Mouse (Mus musculus): ENCODE measurements around the gene Actrt2. TPM values are rescaled to one million over a fixed set of nuclear protein-coding genes. Genes with fewer than 3 reads are reported as not detected.

Gene Actrt2
- polyA plus RNA-seq, 1 experiment from 2014 or later = not detected

DNA sequence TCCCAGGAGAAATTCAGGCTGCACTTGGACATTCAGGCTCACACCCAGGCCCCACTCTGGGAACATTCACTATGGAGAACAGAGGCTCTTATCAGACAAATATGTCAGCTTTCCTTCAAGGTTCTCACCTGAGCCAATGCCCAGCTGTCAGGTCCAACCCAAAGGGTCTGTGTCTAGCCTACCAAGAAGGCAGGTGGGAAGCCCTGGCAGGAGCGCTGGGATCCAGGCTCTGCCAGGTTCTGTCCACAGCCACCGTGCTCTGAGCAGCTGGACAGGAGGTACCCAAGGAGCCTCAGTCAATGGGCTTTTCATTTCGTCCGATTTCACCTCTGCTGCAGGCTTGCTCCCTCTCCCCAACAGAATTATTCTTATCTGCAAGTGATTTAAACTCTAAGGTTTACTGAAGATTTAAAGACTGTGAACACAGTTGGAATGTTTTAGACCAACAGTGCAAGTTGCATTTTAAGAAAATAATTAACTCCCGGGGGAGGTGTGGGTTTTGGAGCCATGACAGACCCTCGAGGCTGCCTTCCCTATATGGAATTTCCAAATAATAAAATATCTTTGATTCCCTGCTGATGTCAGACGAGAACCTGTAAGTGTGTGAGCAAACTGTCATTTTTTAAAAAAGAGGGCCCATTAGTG is 35.9 kb upstream of the Actrt2 start:
- Histone ChIP-seq H3K36me3 (ENCODE audit: control insufficient read depth, insufficient read depth, low read length) (no peaks in the 10 kb centered on the region), H3K27me3 (replicated peaks; ENCODE audit: control insufficient read depth, insufficient read depth, low read length) (no peaks in the 10 kb centered on the region), H3K4me1 (ENCODE audit: control insufficient read depth, insufficient read depth, low read length) (no peaks in the 10 kb centered on the region), H3K27ac (ENCODE audit: low read depth, low read length) (no peak overlapping the region), H3K9me3 (replicated peaks; ENCODE audit: control insufficient read depth, low read length) (no peaks in the 10 kb centered on the region), H3K4me3 (ENCODE audit: low read depth, low read length) (no peak overlapping the region), H3K4me2 (ENCODE audit: low read length) (no peak overlapping the region), H3K9ac (ENCODE audit: low read length) (no peak overlapping the region)
- 71% methylated on average over 7 of the region's 7 CpGs for WGBS
- DNase-seq (ENCODE audit: low spot score) (no peak), ATAC-seq (no peak)

DNA sequence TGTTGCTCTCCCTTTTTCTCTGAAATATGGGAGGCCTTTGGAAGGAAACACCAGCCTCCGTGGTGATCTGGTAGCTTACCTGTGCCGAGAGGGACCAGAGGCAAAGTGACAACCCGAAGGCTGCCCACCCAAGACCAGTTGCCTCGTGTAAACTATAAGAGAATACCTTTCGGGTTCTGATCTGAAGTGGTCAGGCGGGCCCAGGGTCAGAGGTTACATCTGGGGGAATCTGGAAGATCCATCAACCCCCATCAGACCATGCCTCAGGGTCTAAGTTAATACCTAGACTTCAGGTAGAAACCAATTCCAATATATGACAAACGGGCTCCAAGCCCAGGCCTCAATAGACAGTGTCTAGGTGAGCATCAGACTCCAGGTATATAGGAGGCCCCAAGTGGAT is 35.3 kb upstream of the Actrt2 start:
- Histone ChIP-seq H3K9me3 (replicated peaks; ENCODE audit: control insufficient read depth, low read length) (no peaks in the 10 kb centered on the region), H3K27me3 (replicated peaks; ENCODE audit: control insufficient read depth, insufficient read depth, low read length) (no peaks in the 10 kb centered on the region), H3K36me3 (ENCODE audit: control insufficient read depth, insufficient read depth, low read length) (no peaks in the 10 kb centered on the region), H3K4me1 (ENCODE audit: control insufficient read depth, insufficient read depth, low read length) (0 out of 2 replicates have a peak, but pooled peaks cover under 1% of the 10 kb centered on the region), H3K4me2 (ENCODE audit: low read length) (no peak overlapping the region), H3K4me3 (ENCODE audit: low read depth, low read length) (no peak overlapping the region), H3K27ac (ENCODE audit: low read depth, low read length) (no peak overlapping the region), H3K9ac (ENCODE audit: low read length) (no peak overlapping the region)
- ATAC-seq = no peak
- no peak for DNase-seq (ENCODE audit: low spot score)
- 92% methylated on average over 7 of the region's 7 CpGs for WGBS

DNA sequence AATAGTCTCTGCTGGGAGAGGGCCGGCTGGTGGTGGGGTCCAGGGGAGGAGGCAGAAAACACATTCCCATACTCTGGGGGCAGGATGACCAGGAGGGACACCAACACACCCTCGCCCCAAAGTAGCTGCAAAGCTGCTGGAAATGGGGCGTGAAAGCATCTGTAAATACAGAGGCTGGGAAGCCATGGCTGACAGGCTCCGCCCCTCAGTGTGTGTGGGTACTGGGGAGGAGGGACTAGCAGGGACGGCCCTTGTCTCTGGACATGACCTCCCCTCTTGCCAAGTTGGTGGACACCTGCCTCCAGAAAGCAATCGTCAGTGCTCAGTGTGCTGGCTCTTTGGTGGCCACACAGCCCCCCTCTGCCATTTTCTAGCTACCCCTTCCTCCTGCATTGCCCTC is 34.5 kb upstream of the Actrt2 start:
- Histone ChIP-seq H3K9ac (ENCODE audit: low read length) (no peak overlapping the region), H3K27me3 (replicated peaks; ENCODE audit: control insufficient read depth, insufficient read depth, low read length) (no peaks in the 10 kb centered on the region), H3K4me1 (ENCODE audit: control insufficient read depth, insufficient read depth, low read length) (peaks cover 5% of the 10 kb centered on the region; the same call in 1 of the 2 replicates), H3K36me3 (ENCODE audit: control insufficient read depth, insufficient read depth, low read length) (no peaks in the 10 kb centered on the region), H3K4me2 (ENCODE audit: low read length) (no peak overlapping the region), H3K9me3 (replicated peaks; ENCODE audit: control insufficient read depth, low read length) (no peaks in the 10 kb centered on the region), H3K27ac (ENCODE audit: low read depth, low read length) (no peak overlapping the region), H3K4me3 (ENCODE audit: low read depth, low read length) (no peak overlapping the region)
- no peak for ATAC-seq
- WGBS = 75% methylated on average over 6 of the region's 6 CpGs
- DNase-seq (ENCODE audit: low spot score) = no peak

DNA sequence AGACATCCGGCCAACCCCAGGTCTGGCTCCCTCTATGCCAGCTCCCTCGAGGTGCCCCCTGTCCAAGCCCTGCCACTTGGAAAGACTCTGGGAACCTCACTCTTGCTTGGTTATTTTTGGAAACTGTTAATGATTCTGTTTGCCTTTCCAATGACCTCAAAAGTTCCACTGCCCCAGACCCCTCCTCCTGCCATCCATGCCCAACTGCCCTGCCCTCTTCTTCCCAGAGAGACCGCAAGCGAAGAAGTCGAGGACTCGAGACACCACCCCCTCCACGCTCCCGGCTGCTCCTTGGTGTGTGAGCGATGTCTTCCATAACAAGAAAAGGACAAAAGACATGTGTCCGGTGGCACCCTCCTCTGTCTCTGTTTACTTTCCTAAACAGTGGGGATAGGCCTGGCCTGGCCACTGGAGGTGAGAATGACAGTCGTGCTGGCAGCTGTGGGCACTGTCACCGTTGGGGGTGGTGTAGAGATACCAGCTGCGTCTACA is 33.3 kb upstream of the Actrt2 start:
- no peaks in the 10 kb centered on the region for H3K36me3 ChIP-seq (ENCODE audit: control insufficient read depth, insufficient read depth, low read length)
- no peaks in the 10 kb centered on the region for H3K9me3 ChIP-seq (replicated peaks; ENCODE audit: control insufficient read depth, low read length)
- no peaks in the 10 kb centered on the region for H3K27me3 ChIP-seq (replicated peaks; ENCODE audit: control insufficient read depth, insufficient read depth, low read length)
- no peak overlapping the region for H3K4me3 ChIP-seq (ENCODE audit: low read depth, low read length)
- peaks cover 5% of the 10 kb centered on the region; the same call in 1 of the 2 replicates for H3K4me1 ChIP-seq (ENCODE audit: control insufficient read depth, insufficient read depth, low read length)
- no peak overlapping the region for H3K4me2 ChIP-seq (ENCODE audit: low read length)
- DNase-seq (ENCODE audit: low spot score) (no peak), ATAC-seq (no peak)
- no peak overlapping the region for H3K27ac ChIP-seq (ENCODE audit: low read depth, low read length)
- 91% methylated on average over 13 of the region's 13 CpGs for WGBS
- H3K9ac ChIP-seq (ENCODE audit: low read length) = no peak overlapping the region

DNA sequence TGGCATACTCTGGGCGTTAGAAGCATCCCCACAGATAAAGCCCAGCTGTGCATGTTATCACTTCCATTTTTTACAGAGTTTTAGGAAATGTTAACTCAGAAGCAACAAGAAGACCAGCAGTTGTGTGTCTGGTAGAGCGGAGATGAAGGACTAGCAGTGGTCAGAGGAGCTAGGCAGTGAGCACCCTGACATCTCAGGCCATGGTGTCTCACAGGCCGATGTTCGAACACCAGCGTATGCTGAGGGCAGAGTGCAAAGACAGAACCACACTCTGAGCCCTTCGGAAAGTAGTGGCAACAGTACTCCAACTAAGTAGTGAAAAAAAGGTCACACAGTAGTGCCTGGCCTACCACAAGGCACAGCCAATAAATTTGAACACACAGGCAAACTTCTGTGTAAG is 32.8 kb upstream of the Actrt2 start:
- 93% methylated on average over 6 of the region's 6 CpGs for WGBS
- no peak overlapping the region for H3K9ac ChIP-seq (ENCODE audit: low read length)
- H3K27ac ChIP-seq (ENCODE audit: low read depth, low read length) = no peak overlapping the region
- H3K4me2 ChIP-seq (ENCODE audit: low read length) = no peak overlapping the region
- no peaks in the 10 kb centered on the region for H3K9me3 ChIP-seq (replicated peaks; ENCODE audit: control insufficient read depth, low read length)
- no peaks in the 10 kb centered on the region for H3K27me3 ChIP-seq (replicated peaks; ENCODE audit: control insufficient read depth, insufficient read depth, low read length)
- H3K36me3 ChIP-seq (ENCODE audit: control insufficient read depth, insufficient read depth, low read length) = no peaks in the 10 kb centered on the region
- ATAC-seq = no peak
- H3K4me1 ChIP-seq (ENCODE audit: control insufficient read depth, insufficient read depth, low read length) = peaks cover 5% of the 10 kb centered on the region; the same call in 1 of the 2 replicates
- no peak overlapping the region for H3K4me3 ChIP-seq (ENCODE audit: low read depth, low read length)
- DNase-seq (ENCODE audit: low spot score) = no peak

DNA sequence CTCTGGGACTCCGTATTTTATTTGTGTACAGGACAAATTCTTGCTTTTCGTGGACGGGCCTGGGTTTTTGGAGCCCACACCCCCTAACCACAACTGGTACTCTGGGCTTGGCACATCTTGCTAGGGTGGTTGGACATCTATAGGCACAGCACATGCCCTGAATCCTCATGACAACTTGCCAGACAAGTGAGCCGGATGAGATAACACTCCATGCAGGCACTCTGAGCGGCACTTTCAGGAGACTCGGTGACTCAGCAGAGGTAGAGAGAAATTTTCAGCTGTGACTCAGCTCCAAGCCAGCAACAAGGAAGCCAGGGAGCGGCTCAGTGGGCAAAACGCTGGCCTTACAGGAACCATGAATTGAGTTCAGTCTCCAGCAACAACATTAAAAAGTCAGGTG is 31.6 kb upstream of the Actrt2 start:
- Histone ChIP-seq H3K4me1 (ENCODE audit: control insufficient read depth, insufficient read depth, low read length) (peaks cover 5% of the 10 kb centered on the region; the same call in 1 of the 2 replicates), H3K4me2 (ENCODE audit: low read length) (no peak overlapping the region), H3K9me3 (replicated peaks; ENCODE audit: control insufficient read depth, low read length) (no peaks in the 10 kb centered on the region), H3K27me3 (replicated peaks; ENCODE audit: control insufficient read depth, insufficient read depth, low read length) (no peaks in the 10 kb centered on the region), H3K36me3 (ENCODE audit: control insufficient read depth, insufficient read depth, low read length) (no peaks in the 10 kb centered on the region), H3K27ac (ENCODE audit: low read depth, low read length) (no peak overlapping the region), H3K4me3 (ENCODE audit: low read depth, low read length) (no peak overlapping the region), H3K9ac (ENCODE audit: low read length) (no peak overlapping the region)
- WGBS = 94% methylated on average over 8 of the region's 8 CpGs
- ATAC-seq = no peak
- DNase-seq (ENCODE audit: low spot score) = no peak

DNA sequence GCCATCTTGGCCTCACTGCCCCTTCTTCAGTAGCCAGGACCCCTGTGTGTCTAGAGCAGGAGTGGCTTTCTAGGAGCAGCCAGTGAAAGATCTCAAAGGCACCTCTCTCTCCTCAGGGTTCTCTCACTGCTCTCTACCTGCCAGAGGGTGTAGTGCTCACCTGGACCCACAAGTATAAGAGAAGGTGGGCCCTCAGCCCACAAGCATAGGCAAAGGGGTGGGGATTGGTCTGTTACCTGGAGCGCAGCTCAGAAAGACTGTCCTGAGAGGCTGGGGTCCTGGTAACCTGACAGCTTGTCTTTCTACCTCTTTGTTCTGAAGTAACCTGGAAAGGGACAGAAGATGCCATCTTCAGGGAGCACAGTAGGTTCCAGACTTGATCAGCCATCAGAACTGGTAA is 31.0 kb upstream of the Actrt2 start:
- no peak overlapping the region for H3K9ac ChIP-seq (ENCODE audit: low read length)
- no peaks in the 10 kb centered on the region for H3K9me3 ChIP-seq (replicated peaks; ENCODE audit: control insufficient read depth, low read length)
- no peak overlapping the region for H3K4me3 ChIP-seq (ENCODE audit: low read depth, low read length)
- no peak overlapping the region for H3K4me2 ChIP-seq (ENCODE audit: low read length)
- peaks cover 7% of the 10 kb centered on the region; the same call in 1 of the 2 replicates for H3K4me1 ChIP-seq (ENCODE audit: control insufficient read depth, insufficient read depth, low read length)
- 100% methylated on average over 1 of the region's 1 CpGs for WGBS
- H3K36me3 ChIP-seq (ENCODE audit: control insufficient read depth, insufficient read depth, low read length) = no peaks in the 10 kb centered on the region
- no peaks in the 10 kb centered on the region for H3K27me3 ChIP-seq (replicated peaks; ENCODE audit: control insufficient read depth, insufficient read depth, low read length)
- H3K27ac ChIP-seq (ENCODE audit: low read depth, low read length) = no peak overlapping the region
- ATAC-seq (no peak), DNase-seq (ENCODE audit: low spot score) (no peak)

DNA sequence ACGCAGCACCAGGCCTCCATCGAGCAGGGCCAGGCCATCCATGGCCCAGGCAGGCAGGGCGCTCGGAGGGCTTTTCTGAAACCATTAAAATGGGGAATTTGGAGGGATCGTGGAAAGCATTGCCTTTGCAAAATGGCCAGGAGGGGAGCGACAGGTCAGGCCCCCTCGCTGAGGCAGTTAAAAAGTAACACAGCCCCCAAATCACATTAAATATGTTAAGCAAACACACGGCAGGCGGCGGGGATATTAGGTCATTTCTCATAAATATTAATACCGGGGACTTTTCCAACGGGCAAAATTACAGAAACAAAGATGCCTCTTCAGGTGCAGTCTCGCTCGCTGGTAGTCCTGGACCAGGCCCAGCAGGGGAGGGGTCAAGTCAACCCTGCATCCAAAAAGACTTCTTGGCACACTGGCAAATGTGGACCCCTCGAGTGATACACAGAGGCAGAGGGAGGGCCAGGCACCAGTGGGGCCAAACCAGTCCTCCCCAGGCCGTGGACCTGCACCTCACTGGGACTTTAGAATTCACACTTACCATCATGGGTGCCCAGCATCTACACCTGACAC is 30.4 kb upstream of the Actrt2 start:
- H3K4me3 ChIP-seq (ENCODE audit: low read depth, low read length) = no peak overlapping the region
- no peak for ATAC-seq
- H3K4me2 ChIP-seq (ENCODE audit: low read length) = no peak overlapping the region
- H3K9me3 ChIP-seq (replicated peaks; ENCODE audit: control insufficient read depth, low read length) = no peaks in the 10 kb centered on the region
- H3K9ac ChIP-seq (ENCODE audit: low read length) = no peak overlapping the region
- H3K36me3 ChIP-seq (ENCODE audit: control insufficient read depth, insufficient read depth, low read length) = no peaks in the 10 kb centered on the region
- peaks cover 8% of the 10 kb centered on the region; the same call in 1 of the 2 replicates for H3K4me1 ChIP-seq (ENCODE audit: control insufficient read depth, insufficient read depth, low read length)
- WGBS = 50% methylated on average over 16 of the region's 16 CpGs
- H3K27me3 ChIP-seq (replicated peaks; ENCODE audit: control insufficient read depth, insufficient read depth, low read length) = no peaks in the 10 kb centered on the region
- no peak for DNase-seq (ENCODE audit: low spot score)
- H3K27ac ChIP-seq (ENCODE audit: low read depth, low read length) = no peak overlapping the region

DNA sequence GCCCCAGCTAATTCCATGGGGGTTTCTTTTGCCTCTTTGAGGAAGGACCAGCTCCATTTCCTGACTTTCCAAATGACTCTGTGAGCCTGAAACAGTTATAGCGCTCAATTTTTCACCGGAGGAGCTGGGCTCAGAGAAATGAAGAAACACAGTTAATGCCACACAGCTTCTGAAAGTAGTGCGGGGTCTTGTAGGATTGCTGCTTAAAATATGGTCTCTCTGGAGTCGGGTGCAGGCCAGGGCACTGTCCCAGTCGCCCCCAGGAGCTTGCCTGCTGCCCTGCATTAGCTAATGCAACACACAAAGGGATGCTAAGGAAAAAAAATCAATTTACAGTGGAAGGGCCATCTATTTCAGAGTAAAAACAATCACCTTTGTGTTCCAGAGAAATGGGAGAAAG is 29.8 kb upstream of the Actrt2 start:
- WGBS = 78% methylated on average over 5 of the region's 5 CpGs
- H3K27ac ChIP-seq (ENCODE audit: low read depth, low read length) = no peak overlapping the region
- H3K9me3 ChIP-seq (replicated peaks; ENCODE audit: control insufficient read depth, low read length) = no peaks in the 10 kb centered on the region
- no peak for ATAC-seq
- no peaks in the 10 kb centered on the region for H3K36me3 ChIP-seq (ENCODE audit: control insufficient read depth, insufficient read depth, low read length)
- H3K27me3 ChIP-seq (replicated peaks; ENCODE audit: control insufficient read depth, insufficient read depth, low read length) = no peaks in the 10 kb centered on the region
- H3K4me1 ChIP-seq (ENCODE audit: control insufficient read depth, insufficient read depth, low read length) = peaks cover 8% of the 10 kb centered on the region; the same call in 1 of the 2 replicates
- H3K4me2 ChIP-seq (ENCODE audit: low read length) = no peak overlapping the region
- no peak overlapping the region for H3K4me3 ChIP-seq (ENCODE audit: low read depth, low read length)
- no peak overlapping the region for H3K9ac ChIP-seq (ENCODE audit: low read length)
- no peak for DNase-seq (ENCODE audit: low spot score)
